Mouse (Mus musculus) erythroblast, embryonic 14.5 days (primary cell): ENCODE data around the gene Klc4.

Source experiments
- GATA1 ChIP-seq: IDR thresholded peaks from 2 replicates; pipeline ENCODE4 v1.6.1; 2012; ENCODE audit warnings: low read length, inconsistent platforms, mixed read lengths
- TAL1 ChIP-seq: IDR thresholded peaks from 3 replicates; pipeline ENCODE4 v1.6.1; 2012; ENCODE audit warnings: low read length, inconsistent platforms, mixed read lengths

DNA sequence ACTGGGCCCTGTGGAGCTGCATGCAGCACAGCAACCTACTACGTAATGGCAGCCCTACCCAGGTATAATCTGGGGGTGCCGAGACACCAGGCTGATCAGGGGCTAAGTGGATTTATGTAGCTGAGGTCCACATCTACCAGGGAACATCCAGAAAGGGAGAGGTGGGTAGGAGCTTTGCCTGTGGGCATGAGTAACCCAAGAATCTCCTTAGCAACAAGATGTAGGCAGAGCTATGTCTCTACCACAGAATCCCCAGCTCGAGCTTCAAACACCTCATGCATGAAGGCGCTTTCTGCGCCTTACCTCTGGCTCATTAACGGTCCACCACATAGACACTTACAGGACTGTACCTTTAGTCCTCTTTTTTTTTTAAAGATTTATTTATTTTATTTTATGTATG, 50.5 kb downstream of the Klc4 start:
- TF ChIP-seq GATA1 (no peak), TAL1 (no peak)
